Mouse (Mus musculus): ENCODE results near the gene Bbs5.

DNA sequence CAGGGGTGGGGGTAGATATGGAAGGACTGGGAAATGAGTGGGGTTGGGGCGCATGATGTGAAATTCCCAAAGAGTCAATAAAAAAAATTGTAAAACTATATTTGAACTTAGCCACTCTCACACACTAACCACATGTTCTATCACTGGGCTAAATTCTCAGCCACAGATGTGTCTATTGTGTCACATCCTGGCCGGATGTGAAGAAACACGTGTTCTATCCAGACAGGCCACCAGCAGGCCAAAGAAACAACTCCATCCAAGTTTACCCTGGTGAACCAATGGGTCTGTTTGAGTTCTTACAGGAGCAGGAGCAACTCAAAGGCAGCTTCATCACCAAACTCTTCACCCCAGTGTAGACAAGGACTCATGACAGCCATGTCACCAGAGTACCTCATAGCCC, 69.5 kb downstream of the Bbs5 start:
- TF ChIP-seq MAX (IDR thresholded peaks at IDR 0.05; ENCODE audit: low read depth) = no peak
- no peak for TF ChIP-seq POLR2A (IDR thresholded peaks at IDR 0.05; ENCODE audit: insufficient read length, low read depth)
- no peak for TF ChIP-seq E2F4 (IDR thresholded peaks at IDR 0.05; ENCODE audit: insufficient read depth)
- no peak for TF ChIP-seq TCF12 (IDR thresholded peaks at IDR 0.05; ENCODE audit: insufficient read depth, poor library complexity, severe bottlenecking)
- TF ChIP-seq TCF3 (IDR thresholded peaks at IDR 0.05; ENCODE audit: insufficient read length, low read depth) = no peak
- no peak for TF ChIP-seq MYOG (IDR thresholded peaks at IDR 0.05; ENCODE audit: control insufficient read depth in 1 of 3, insufficient read depth in 1 of 3, insufficient read length in 2 of 3, low read depth in 2 of 3)
- TF ChIP-seq USF1 (IDR thresholded peaks at IDR 0.05; ENCODE audit: low read depth) = peak; percentile 5
